Mouse (Mus musculus) urinary bladder, postnatal 4 days (tissue): Measurements from ENCODE around the gene Arf5.

ENCODE experiments used
- DNase-seq, 2 experiments: peaks; one replicate each; pipeline ENCODE4 v3.0.0; 2021 to 2022; ENCODE audit warnings: low spot score in 2 of 2

Arf5 gene

GRCm38 (mm10) chr6:28428290-28428689 is 4.9 kb downstream of the Arf5 start, which contains the start of gene Gcc1:
Gene Gcc1, minus strand, starts transcription at chr6:28428390.
- no peak for DNase-seq

- no peak for DNase-seq
These were observed 6.5 kb downstream of the Arf5 start for GRCm38 (mm10) chr6:28429870-28430269.

- no peak for DNase-seq
These were observed 7.6 kb downstream of the Arf5 start for GRCm38 (mm10) chr6:28430795-28431537.

- no peak for DNase-seq
These were observed 8.1 kb downstream of the Arf5 start for GRCm38 (mm10) chr6:28431538-28431855.

- DNase-seq = no peak
These were observed 24.6 kb downstream of the Arf5 start for GRCm38 (mm10) chr6:28447937-28448336.

- DNase-seq = no peak
These were observed 25.9 kb downstream of the Arf5 start, which contains the start of gene Pax4 for GRCm38 (mm10) chr6:28449253-28449652. Gene Pax4, minus strand, starts transcription at chr6:28449353.

GRCm38 (mm10) chr6:28450481-28450880 is 27.1 kb downstream of the Arf5 start:
- no peak for DNase-seq

- no peak for DNase-seq
These were observed 27.6 kb downstream of the Arf5 start for GRCm38 (mm10) chr6:28450977-28451376.

- no peak for DNase-seq
These were observed 35.9 kb downstream of the Arf5 start for GRCm38 (mm10) chr6:28459221-28459668.

- DNase-seq = peak in 1 of 2 experiments; percentile 72
These were observed 37.2 kb downstream of the Arf5 start for GRCm38 (mm10) chr6:28460534-28460933.

GRCm38 (mm10) chr6:28464630-28465029 is 41.3 kb downstream of the Arf5 start:
- no peak for DNase-seq

GRCm38 (mm10) chr6:28470017-28470602 is 46.8 kb downstream of the Arf5 start:
- DNase-seq = no peak

GRCm38 (mm10) chr6:28470621-28471020 is 47.3 kb downstream of the Arf5 start:
- DNase-seq = no peak

- no peak for DNase-seq
These were observed 48.1 kb downstream of the Arf5 start for GRCm38 (mm10) chr6:28471284-28472035.

GRCm38 (mm10) chr6:28474211-28474610 is 50.9 kb downstream of the Arf5 start:
- no peak for DNase-seq

GRCm38 (mm10) chr6:28474839-28475238 is 51.5 kb downstream of the Arf5 start, which contains the start of gene Snd1:
Gene Snd1, plus strand, starts transcription at chr6:28475139.
- no peak for DNase-seq
